Mouse (Mus musculus) telencephalon, adult 2 months (tissue): ENCODE data around the gene 4930435E12Rik.
"Not testable (repeated sequence)": the region's sequence is repeated elsewhere in the genome, so short reads cannot be mapped to it uniquely, and the experiment has no call there.

ENCODE experiments used
- DNase-seq: peaks from one replicate; pipeline ENCODE4 v3.0.0-alpha.2; 2011; ENCODE audit warnings: low read depth, low spot score

4930435E12Rik gene

DNA sequence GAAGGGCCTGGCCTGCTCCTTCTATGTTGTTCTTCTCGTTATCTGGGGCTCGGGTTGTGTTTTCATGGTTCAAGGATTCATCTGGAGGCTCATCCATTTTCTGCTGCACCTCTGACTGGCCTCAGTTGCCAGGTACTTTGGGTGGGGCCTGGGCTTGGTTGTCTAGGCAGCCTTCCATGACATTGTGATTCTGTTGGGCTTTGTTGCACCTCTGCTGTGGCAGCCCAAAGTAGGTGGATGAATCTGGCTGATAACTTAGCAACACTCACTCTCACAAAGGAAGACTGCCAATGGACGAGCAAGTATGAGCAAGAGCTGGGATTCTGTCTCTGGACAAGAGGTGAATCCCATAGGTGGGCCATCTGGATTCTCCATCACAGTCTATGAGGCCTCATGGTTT is at the start of gene 4930435E12Rik:
4930435E12Rik (minus strand) TSS at position 101 of the 400 bp plus-strand sequence.
- no peak for DNase-seq

DNA sequence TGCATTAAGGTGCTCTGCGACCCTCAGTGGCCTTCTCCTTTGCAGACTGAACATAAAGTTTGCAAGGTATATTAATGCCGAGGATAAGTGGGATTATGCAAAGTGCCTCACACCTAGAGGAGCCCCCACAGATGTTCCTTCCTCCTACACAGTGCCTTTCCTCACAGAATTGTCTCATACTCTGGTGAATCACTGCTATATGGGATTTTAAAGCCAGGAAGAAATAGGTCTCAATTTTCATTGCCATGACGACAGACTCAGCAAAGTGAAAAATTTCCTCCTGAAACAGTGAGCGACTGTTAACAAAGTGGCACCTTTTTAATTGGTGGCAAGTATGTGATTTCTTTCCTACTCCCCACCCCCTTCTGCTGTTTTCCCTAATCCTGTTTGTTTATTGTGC is 45.9 kb upstream of the 4930435E12Rik start:
- peak; percentile 85 for DNase-seq

DNA sequence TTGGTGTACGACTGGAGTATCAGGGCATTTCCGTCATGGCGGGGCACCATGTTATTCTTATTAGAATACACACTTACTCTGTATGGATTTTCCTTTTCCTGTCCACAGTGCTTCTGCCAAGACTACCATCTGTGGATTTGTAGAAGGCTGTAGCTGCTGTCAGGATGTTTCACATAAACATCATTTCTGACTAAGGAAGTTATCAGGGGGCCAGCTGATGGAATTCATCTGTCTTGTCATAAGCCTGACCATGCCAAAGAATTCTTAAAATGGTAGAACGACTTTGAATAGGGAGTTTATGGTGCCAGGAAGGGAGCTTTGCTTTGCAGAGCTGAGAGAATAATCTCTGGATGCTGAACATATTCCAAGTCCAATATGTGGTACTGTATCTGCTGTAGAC is 44.7 kb upstream of the 4930435E12Rik start:
- DNase-seq = peak; percentile 60

DNA sequence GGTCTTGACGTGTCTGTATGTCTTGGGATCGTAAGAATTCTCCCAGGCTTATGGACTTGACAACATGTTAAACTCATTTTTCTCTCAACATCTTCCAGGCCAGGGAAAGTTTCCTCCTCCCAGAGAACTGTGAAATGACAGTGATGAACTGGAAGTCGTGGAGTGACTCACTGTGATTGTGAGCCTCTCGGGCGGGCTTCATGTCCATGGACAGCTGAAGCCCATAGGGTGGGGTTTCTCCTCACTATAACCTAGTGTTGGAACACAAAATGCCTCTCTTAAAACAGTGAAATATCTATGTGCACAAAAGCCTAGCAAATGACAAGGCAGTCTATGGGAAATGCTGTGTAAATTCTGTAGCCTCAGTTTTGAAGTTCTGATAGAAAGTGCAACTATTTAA is 35.8 kb upstream of the 4930435E12Rik start:
- no peak for DNase-seq

DNA sequence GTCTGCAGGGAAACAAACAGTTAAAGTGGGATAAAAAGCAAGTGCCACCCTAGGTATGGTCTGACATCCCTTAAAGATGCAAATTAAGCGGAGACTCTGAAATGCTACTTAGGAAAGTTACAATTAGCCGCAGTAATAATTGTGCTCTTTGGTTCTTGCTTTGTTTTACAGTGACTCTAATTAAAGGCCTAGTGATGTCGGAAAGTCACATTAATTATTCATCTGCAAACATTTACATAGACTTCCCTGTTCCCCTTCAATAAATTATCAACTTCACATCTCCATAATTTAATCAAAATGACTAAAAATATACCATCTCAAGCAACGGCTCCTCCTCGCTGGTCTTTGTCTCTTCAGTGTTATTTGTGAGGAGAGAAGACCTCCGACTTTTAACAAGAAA is 32.0 kb upstream of the 4930435E12Rik start:
- no peak for DNase-seq

DNA sequence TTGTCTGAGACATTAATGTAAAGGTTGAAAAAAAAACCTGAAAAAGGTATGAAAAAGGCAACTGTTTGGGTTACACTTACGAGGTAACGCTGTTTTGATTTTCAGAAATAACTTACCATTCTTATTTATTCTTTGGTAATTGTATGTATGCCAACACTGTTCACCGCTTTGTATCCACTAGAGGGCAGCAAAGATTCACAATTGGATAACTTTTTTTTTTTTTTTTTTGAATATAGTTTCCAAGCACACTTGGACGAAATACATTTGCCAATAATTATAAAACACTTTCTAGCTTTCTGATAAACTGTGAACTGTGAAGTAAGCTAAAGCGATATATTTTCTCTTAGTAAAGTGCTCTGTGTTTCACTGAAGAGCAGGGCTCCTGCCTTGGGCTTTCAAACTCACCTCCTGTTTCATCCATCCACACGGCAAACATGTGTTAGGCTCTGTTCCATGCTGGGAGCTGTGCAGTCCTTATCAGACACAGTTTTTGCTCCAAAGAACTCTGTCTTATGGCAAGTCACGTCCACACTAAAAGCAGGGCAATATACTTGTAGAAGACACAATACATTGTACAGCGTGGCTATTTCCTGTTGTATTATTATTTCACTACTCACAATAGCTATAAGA is 29.7 kb upstream of the 4930435E12Rik start:
- DNase-seq = no peak

DNA sequence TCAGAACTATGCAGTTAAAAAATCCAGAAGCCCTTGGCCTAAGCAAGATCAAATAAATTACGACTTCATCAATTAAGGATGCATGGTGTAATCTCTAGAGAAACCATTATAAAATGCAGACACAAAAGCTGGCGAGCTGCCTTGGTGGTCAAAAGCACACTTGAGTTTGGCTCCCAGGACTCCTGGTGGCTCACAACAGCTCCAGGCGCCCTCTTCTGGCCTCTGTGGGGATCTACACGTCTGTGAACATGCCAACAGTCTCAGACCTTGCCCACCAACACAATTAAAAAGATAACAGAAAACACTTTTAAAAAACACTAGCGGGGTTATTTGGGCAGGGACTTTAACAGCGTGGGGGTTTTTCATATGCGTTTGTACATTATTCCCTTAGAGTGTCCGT is 16.0 kb downstream of the 4930435E12Rik start:
- DNase-seq = no peak

DNA sequence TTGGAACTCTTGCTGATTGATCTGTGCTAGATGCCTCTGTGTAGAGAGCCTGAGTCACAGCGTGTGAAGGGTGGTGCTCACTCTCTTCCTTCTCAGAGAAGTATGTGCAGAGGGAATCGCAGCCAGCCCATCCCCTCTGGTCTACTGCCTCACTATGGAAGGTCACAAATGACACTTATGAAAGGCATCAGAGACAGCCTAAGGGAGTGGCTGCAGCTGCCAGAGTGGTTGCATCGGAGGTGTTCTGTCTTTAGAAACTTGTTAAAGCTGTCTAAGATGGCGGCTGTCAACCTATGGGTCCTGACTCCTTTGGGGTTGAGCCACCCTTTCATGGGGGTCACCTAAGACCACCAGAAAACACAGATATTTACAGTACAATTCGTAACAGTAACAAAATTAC is 18.4 kb downstream of the 4930435E12Rik start:
- no peak for DNase-seq

DNA sequence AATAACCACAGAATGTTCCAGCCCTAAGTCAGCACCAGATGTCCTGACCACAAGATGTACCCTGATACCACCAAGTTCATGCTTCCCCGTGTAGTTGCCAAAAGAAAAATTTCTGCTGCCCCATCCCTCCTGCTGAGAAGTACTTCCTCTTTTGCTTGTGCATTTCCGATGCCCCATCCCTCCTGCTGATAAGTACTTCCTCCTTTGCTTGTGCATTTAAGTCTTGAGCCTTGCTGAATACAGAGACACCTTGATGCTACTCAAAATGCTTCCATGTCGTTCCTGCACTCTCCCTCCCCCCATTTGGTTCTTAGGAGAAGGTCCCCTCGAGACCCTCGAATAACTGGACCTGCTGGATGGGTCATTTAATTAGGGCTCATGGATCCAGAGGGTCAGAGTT is 20.8 kb downstream of the 4930435E12Rik start:
- DNase-seq = not testable (repeated sequence)

DNA sequence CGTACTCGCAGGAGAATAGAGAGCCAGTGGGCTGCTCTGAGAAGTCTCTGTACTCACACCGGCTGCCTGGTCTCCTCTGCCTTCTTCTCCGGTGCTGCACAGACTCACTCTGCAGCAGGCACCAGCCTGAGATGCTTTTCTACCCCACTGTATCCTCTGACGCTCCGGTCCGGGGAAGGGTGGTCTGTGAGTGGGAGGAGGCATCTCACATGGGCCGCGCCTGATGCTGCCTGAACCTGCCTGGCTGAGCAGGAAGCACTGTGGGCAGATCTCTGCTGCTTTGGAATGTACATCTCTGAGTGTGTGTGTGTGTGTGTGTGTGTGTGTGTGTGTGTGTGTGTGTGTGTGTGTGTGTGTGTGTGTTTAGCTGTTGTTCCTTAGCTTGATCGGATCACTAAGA is 28.5 kb downstream of the 4930435E12Rik start, which contains the start of gene Upk1b:
Upk1b (minus strand) TSS at position 238 of the 400 bp plus-strand sequence.
- no peak for DNase-seq

DNA sequence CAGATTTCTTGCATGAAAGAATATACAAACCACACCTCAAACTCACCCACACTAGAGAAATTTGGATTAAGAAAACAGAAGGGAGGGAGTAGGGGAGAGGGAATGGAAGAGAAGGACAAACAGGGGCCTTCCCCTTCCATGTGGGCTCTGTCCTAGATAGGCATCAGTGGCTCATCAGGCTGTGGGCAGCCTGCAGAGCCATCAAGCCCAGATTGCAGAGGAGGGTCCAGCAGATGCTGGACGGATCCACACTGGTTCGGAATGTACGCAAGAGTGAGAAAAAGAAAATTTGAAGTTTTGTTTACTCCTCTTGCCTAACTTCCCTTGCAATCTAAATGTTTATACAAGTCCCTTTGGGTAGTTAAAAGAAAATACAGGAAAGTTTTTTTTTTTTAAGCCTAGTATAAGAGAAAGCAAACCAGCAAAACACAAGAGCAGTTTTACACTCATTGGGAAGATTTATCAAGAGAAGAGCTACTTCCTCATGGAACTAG is 29.5 kb downstream of the 4930435E12Rik start:
- DNase-seq = no peak

DNA sequence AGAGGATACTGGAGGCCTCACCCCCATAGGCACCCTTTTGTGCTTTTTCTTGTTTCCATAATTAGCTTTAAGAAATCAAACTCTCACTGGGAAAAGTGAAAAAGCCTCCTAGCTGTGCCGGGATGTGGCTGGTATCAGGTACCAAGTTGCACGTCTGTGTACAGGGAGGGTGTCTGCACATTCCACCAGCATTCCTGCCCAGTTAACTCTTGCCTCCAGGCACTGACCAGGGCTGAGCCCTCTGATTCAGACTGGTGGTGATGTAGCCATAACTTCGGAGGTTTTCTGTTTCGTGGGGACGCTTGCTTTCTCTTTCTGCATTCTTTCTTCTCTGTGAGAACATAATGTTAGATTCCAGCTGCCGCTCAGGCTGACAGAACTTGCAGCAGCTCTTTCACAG is 35.4 kb downstream of the 4930435E12Rik start:
- no peak for DNase-seq

DNA sequence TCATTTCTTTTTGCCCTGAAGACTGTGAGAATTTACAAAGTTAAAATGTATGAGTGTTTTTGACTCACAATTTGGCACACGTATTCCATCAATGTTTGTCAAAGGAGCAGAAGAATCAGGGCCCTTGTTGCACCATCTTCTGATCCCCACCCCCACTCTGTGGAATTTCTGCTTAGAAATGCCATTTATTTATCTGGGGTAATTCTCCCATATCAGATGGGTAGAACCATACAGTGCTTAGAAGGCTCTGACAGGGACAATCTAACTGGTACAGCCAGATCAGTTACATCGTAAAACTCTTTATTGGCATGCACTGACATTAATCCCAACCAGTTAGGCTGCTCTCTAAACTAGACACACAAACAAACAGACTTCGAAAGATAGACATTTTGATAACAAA is 38.6 kb downstream of the 4930435E12Rik start:
- DNase-seq = no peak

DNA sequence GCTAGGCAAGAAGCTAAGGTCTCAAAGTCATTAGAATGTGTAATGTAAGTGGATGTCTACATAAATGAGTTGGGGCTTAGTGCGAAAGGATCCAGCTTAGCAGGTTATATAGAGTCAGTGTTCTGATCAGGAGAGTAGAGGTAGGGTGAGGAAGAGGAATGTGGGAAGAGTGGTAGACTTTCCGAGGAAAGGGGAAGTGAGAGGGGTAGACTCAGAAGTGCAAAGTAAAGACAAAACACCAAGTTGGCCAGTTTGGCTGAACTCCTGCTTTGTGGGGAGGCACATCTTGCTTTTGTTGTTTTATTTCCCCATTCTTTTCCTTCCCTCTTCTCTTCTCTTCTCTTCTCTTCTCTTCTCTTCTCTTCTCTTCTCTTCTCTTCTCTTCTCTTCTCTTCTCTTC is 39.5 kb downstream of the 4930435E12Rik start:
- no peak for DNase-seq

DNA sequence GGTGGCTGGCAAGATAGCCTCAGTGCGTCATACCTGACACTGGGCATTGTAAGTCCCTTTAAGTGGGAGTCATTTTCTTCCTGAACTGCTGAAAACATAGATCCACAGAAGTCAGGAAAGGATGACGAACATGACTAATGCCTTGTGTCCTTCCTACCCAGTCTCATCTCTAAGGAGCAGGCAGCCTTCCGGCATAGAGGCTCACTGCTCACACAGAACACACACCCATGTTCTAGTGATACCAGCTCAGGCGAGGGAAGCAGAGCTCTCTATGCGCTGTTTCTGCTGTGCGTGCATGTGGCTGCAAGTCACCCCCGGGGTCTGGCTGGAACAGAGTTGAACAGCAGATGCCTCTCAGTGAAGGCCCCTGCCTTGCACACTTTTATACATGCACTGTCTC is 43.2 kb downstream of the 4930435E12Rik start:
- DNase-seq = no peak

DNA sequence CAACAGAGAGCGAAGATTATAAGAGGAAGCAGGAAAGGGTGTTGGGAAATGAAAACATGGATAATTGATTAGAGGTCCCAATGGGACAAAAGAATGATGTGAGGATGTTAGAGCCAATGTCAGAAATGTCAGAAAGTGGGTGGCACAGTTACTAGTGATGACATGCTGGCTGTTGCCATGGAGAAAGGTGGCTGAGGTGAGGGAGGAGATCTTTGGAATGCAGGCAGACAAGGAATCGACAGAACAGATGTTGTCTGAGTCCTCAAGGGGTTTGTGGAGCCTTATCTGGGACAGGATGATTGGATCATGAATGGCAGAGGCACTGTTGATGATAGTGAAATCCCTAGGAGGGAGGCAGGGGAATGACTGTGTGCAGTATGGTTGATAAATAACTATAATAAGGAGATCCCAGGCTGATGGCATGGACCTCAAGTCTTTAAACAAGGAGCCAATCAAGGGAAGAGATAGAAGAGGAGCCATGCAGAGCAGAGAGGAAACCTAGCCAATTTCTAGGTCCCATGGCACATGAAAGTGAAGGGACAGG is 46.0 kb downstream of the 4930435E12Rik start:
- DNase-seq = no peak

DNA sequence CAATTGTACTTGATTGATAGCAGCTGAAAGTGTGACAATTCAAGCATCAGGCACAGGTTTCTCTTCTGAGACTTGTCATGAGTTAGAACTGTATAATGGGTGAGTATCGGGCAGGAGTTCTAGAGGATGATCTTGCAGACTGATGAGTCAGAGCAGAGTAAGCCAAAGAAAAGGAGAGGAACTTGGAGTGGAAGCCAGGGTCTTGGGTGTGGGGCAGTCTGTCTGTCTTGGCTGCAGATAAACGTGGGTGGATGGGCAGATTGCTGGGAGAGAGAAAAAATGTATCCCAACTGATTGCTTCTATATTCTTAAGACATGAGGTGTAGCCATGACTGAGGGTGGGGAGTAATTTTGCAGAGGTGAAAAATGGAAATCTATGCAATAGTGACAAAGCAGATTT is 46.6 kb downstream of the 4930435E12Rik start:
- DNase-seq = no peak

DNA sequence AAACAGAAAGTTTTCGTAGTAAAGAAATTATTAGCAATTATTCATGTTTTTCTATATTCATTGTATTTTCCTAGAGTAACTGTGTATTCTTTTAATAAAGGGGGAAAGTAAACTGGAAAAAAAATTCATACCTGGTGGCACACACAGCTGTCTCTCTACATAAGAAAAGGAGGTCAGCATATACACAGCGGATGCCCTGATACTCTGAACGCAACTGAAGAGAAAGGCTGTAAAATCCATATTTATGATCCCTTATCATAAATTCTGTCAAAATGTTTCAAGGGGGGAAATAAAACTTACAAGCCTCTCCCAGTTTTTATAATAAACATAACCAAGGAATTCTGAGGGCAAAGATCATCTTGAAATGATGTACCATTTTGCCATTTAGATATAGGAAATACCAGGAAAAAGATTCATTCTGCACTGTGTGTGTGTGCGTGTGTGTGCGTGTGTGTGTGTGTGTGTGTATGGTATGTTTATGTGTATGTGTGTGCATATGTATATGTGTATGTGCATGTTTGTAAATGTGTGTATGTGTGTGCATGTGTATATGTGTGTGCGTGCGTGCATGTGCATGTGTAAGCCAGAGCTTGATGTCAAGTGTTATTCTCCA is 47.5 kb downstream of the 4930435E12Rik start:
- no peak for DNase-seq

DNA sequence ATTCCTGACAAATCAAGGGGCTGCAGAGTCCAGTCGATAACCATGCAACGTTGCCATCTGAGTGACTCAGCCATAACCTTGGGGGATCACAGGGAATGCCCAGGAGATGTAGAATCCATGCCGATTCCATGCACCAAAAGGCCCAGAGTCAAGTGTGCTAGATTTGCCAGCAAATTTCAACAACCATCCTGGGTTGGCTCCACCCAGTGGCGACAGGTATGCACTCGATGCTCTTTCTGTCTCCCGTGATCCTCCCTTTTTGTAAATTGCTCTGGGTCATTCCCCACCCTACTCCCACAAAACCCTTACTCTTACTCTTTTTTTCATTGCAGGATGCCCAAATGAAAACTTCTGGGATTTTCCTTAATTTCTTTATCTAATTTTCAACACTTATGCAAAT is 52.2 kb downstream of the 4930435E12Rik start:
- DNase-seq = no peak

DNA sequence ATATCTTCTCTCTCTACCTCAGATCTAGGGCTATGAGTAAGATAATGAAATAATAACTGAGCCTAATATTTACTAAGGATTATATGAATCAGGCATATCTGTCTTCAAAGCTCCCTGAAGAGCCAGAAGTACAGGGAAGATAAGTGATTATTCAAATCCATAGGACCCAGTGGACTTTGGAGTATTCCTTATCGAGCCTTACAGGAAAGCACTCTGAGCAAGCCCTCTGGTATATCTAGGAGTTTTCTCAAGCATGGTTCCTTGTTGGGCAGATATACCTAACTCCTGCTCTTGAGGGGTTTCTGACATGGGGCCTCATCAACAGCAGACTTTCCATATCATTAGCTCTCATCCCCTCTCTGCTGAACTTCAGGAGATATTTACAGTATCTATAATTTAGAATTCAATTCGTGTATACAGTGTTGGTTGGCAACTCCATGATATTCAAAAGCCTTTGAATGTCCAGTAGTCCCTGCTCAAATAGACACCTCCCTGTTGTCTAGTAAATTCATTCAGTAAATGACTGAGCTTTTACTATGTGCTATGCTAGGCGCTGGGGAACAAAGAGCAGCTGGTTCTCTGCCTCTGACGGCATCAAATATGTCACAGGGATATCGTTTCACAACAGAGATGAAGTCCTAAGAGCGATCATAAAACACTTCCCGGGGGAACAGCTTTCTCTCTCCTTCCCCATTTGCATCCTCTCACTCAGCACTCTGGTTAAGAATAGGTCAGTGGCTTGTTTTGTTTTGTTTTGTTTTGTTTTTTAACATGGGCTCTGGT is 53.4 kb downstream of the 4930435E12Rik start:
- no peak for DNase-seq

DNA sequence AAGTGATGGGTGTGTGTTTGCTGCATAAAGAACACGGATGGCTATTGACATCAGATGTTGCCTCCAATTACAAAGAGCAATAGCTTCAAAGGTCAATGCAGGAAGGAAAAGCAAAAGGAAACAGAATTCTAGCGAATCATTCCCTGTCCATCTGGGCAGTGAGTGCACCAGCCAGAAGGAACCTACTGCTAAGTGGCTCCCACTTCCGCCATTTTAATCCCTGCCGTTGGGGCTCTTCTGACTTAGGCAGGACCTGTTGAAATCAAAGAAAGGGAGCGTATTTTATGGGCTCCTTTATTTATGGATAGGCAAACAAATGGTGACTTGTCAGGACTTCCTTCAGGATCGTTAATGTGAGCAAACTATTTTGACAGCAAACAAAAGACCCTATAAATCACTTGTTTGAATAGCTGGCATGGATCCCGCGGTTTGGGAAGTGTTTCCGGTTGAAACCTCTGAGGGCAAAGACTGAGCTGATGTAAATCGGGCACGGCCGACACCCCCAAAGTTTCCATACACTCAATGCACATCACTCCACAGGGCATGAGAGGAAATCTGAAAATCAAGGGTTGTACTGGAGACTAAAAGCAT is 55.5 kb downstream of the 4930435E12Rik start:
- no peak for DNase-seq

DNA sequence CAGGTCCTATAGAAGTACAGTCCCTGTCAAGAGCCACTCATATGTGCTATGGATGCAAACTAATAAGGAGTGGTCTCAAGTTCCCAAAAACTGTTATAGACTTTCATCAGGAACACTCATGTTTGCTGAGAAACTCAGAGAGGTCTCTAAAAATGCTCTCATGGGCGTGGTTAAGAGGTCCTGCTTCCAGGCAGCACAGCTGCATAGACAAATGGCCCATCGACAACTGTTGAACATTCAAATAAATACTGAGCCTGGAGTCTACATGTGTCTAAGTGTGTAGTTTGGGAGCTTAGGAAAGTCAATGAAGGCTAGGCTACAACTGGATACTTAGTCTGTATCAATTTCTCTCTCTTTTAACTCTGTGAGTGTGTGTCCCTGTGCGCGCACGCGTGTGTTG is 57.4 kb downstream of the 4930435E12Rik start:
- DNase-seq = no peak
